Mouse (Mus musculus) midbrain, embryonic 14.5 days (tissue): ENCODE measurements around the gene Tnfaip2. TPM values are rescaled to one million over a fixed set of nuclear protein-coding genes. Genes with fewer than 3 reads are reported as not detected.

Source experiments
- ATAC-seq: fragments of 200-750 bp; cut with Nextera tagmentation; 2 replicates; pipeline ENCODE4 v1.8.0; 2017; ENCODE audit warnings: moderate number of reproducible peaks, moderate library complexity; ENCODE audit not compliant: low FRiP score, low TSS enrichment
- DNase-seq: peaks from one replicate; pipeline ENCODE4 v3.0.0-alpha.2; 2015
- H3K27ac ChIP-seq: fragments of 300-500 bp; sonication (generic); replicated peaks from 2 replicates; pipeline ENCODE4 v1.5.1; 2014; ENCODE audit warnings: mild to moderate bottlenecking, low read depth, low read length, moderate library complexity
- H3K27me3 ChIP-seq: fragments of 300-500 bp; sonication (generic); 2 replicates; pipeline ENCODE4 v1.6.1; 2014; ENCODE audit warnings: low read length, control low read depth, mixed read lengths; ENCODE audit not compliant: control insufficient read depth, insufficient read depth
- H3K36me3 ChIP-seq: fragments of 300-500 bp; sonication (generic); 2 replicates; pipeline ENCODE4 v1.6.1; 2014; ENCODE audit warnings: low read length, control low read depth; ENCODE audit not compliant: control insufficient read depth, insufficient read depth
- H3K4me1 ChIP-seq: fragments of 300-500 bp; sonication (generic); 2 replicates; pipeline ENCODE4 v1.6.1; 2014; ENCODE audit warnings: mild to moderate bottlenecking, antibody characterized with exemption, low read length, control low read depth; ENCODE audit not compliant: control insufficient read depth, insufficient read depth
- H3K4me2 ChIP-seq: fragments of 300-500 bp; sonication (generic); 2 replicates; pipeline ENCODE4 v1.6.1; 2014; ENCODE audit warnings: mild to moderate bottlenecking, low read length, moderate library complexity
- H3K4me3 ChIP-seq: fragments of 300-500 bp; sonication (generic); replicated peaks from 2 replicates; pipeline ENCODE4 v1.5.1; 2014; ENCODE audit warnings: low read depth, low read length
- H3K9ac ChIP-seq: fragments of 300-500 bp; sonication (generic); replicated peaks from 2 replicates; pipeline ENCODE4 v1.6.1; 2014; ENCODE audit warnings: mild to moderate bottlenecking, low read length, moderate library complexity
- H3K9me3 ChIP-seq: fragments of 300-500 bp; sonication (generic); 2 replicates; pipeline ENCODE4 v1.6.1; 2016; ENCODE audit warnings: low read length, control low read depth, mixed read lengths; ENCODE audit not compliant: control insufficient read depth
- WGBS: fragments of 180-500 bp; shearing (Covaris S2); extraction: QIAGEN DNeasy Blood & Tissue Kit; methylation state at CpG from one replicate; pipeline ENCODE4 v1.1.7; 2014; 5-methylcytosine and 5-hydroxymethylcytosine counted together
- polyA plus RNA-seq: library from polyadenylated mRNA; unstranded; fragments of >200 nt; fragmentation: Nextera tagmentation; extraction: Ambion mirVana; gene quantifications from 2 replicates; pipeline ENCODE4 v1.2.1, GENCODE M21; 2014

Gene Tnfaip2
- polyA plus RNA-seq, 1 experiment from 2014 or later = 0.82 TPM

DNA sequence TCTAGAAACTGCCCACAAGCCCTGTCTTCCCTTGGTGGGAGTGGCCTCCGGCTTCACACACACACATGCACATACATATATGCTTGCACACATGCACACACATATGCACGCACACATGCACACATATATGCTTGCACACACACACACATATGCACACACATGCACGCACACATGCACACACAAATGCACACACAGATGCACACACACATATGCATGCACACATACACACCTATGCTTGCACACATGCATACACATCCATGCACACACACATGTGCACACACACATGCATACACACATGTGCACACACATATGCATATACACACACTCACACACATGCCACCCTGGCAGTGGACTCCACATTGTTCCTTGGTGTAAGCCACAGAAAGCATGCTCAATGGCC lies 32.1 kb downstream of the Tnfaip2 start:
- H3K4me1 ChIP-seq = 0 out of 2 replicates have a peak, but pooled peaks cover 3% of the 10 kb centered on the region
- DNase-seq (no peak), ATAC-seq (no peak)
- H3K4me3 ChIP-seq = no peak overlapping the region
- no peak overlapping the region for H3K4me2 ChIP-seq
- no peak overlapping the region for H3K9ac ChIP-seq
- H3K27me3 ChIP-seq = no peaks in the 10 kb centered on the region
- no peak overlapping the region for H3K27ac ChIP-seq
- no peaks in the 10 kb centered on the region for H3K9me3 ChIP-seq
- 97% methylated on average over 3 of the region's 3 CpGs for WGBS
- H3K36me3 ChIP-seq = no peaks in the 10 kb centered on the region

DNA sequence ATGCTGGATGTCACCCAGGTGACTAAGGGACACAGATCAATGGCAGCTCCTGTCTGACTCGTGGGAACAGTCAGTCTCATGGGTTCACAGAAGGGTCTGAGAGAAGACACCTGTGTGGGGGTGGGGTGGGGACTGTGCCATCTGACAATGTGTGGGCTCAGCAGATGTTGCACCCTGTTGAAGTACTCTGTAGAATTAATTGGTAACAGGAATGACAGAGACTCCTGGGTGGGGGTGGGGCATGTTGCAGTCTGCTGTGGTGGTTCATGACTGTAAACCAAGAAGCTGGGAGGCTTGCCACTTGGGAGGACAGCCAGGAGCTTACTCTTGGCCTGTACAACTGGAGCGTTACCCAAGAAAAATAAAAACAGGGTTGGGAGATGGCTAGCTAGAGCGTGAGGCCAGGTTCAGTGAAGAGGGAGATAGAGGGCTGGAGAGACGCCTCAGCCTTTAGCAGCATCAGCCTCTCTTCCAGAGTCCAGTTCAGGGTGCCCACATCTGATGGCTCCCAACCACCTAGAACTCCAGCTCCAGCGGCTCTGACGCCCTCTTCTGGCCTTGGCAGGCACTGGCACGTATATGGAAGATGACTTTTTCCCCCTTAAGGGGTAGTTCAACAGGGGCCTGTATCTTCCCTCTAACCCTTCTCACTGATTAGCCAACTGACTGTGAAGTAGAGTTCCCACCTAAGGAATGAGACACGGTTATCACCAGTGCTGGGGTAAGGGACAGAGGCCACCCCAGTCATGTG lies 32.8 kb downstream of the Tnfaip2 start:
- WGBS = 67% methylated on average over 8 of the region's 8 CpGs
- no peak for ATAC-seq

DNA sequence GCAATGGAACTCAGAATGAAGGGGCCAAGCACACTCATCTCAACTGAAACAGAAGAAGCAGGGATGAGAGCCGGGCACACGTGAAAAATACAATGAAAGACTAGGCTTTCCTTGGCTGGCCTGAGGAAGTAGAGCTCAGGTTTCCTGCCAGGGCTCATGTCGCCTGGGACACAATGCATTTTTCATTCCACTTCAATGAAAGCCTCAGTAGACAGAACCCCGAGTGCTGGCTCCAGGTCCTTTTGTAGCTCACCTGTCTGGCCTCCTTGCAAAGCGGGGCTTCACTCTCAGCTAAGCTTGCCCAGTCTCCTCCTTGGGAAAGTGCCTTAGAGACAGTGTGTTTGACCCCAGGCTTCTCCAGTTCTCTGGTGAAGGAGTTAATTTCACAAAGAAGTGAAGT lies 36.7 kb downstream of the Tnfaip2 start:
- WGBS = 65% methylated on average over 5 of the region's 5 CpGs
- ATAC-seq = no peak
- Histone ChIP-seq H3K4me3 (no peak overlapping the region), H3K27ac (no peak overlapping the region), H3K9me3 (no peaks in the 10 kb centered on the region), H3K4me2 (no peak overlapping the region), H3K36me3 (no peaks in the 10 kb centered on the region), H3K9ac (no peak overlapping the region), H3K4me1 (no peaks in the 10 kb centered on the region), H3K27me3 (peaks cover under 1% of the 10 kb centered on the region)
- no peak for DNase-seq

More for the DNA sequence above, 32.8 kb downstream of the Tnfaip2 start:
- no peak overlapping the region for H3K4me2 ChIP-seq
- H3K9ac ChIP-seq = no peak overlapping the region
- H3K4me1 ChIP-seq = 0 out of 2 replicates have a peak, but pooled peaks cover 3% of the 10 kb centered on the region
- no peak for DNase-seq
- no peak overlapping the region for H3K4me3 ChIP-seq
- H3K9me3 ChIP-seq = no peaks in the 10 kb centered on the region
- H3K36me3 ChIP-seq = no peaks in the 10 kb centered on the region
- H3K27me3 ChIP-seq = no peaks in the 10 kb centered on the region
- H3K27ac ChIP-seq = no peak overlapping the region

DNA sequence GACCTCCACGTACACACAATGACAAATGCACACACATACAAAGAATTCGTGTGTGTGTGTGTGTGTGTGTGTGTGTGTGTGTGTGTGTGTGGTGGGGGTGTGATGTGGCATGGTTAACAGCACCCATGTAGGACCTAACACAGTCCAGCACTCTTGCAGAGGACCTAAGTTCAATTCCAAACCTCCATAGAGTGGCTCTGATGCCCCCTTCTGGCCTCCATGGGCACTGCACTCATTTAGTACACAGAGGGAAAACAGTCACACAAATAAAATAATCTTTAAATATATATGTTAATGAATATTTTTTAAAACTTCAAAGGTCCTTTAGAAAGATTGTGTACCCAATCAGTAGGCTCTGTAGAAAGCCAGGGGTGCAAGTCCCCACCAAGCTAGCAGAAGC lies 37.6 kb downstream of the Tnfaip2 start:
- no peak overlapping the region for H3K4me3 ChIP-seq
- H3K4me1 ChIP-seq = no peaks in the 10 kb centered on the region; the same call in 1 of the 2 replicates
- H3K9me3 ChIP-seq = no peaks in the 10 kb centered on the region
- H3K27me3 ChIP-seq = peaks cover 10% of the 10 kb centered on the region
- H3K9ac ChIP-seq = no peak overlapping the region
- H3K4me2 ChIP-seq = no peak overlapping the region
- H3K27ac ChIP-seq = no peak overlapping the region
- ATAC-seq = no peak
- H3K36me3 ChIP-seq = no peaks in the 10 kb centered on the region
- DNase-seq = peak; percentile 55
- WGBS = 78% methylated on average over 2 of the region's 2 CpGs

DNA sequence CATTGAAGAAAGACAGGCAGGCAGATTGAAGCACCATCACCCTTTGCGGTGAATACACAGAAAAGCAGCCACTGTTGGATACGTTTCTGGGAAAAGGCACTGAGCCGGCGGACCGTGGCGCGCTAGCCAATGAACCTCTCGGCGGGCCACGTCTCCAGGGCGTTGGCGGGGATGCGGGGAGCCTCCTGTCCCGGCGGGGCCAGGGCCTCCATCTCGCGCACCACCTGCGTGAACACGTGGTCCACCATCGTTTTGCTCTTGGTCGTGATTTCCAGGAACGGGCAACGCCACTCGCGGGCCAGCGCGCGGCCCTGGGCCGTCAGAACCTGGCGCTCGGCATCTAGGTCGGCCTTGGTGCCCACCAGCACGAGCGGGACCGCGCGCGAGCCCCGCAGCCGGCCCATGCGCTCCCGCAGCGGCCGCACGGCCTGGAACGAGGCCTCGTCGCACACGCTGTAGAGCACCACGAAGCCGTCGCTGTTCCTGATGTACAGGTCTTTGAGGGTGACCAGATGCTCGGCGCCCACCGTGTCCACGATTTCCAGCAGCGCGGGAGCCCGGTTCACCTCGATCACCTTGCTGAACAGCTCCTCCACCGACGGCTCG lies 42.9 kb downstream of the Tnfaip2 start:
- peaks cover 8% of the 10 kb centered on the region; the same call in 1 of the 2 replicates for H3K4me1 ChIP-seq
- under 1% methylated on average over 63 of the region's 63 CpGs for WGBS
- H3K27ac ChIP-seq = no peak overlapping the region
- H3K27me3 ChIP-seq = peaks cover 37% of the 10 kb centered on the region
- H3K4me3 ChIP-seq = peak overlapping the region; percentile 37
- H3K9me3 ChIP-seq = no peaks in the 10 kb centered on the region
- H3K36me3 ChIP-seq = no peaks in the 10 kb centered on the region
- no peak for ATAC-seq
- DNase-seq = peak; percentile 37
- H3K4me2 ChIP-seq = peak overlapping the region; percentile 57
- peak overlapping the region; percentile 29; the same call in 1 of the 2 replicates for H3K9ac ChIP-seq

DNA sequence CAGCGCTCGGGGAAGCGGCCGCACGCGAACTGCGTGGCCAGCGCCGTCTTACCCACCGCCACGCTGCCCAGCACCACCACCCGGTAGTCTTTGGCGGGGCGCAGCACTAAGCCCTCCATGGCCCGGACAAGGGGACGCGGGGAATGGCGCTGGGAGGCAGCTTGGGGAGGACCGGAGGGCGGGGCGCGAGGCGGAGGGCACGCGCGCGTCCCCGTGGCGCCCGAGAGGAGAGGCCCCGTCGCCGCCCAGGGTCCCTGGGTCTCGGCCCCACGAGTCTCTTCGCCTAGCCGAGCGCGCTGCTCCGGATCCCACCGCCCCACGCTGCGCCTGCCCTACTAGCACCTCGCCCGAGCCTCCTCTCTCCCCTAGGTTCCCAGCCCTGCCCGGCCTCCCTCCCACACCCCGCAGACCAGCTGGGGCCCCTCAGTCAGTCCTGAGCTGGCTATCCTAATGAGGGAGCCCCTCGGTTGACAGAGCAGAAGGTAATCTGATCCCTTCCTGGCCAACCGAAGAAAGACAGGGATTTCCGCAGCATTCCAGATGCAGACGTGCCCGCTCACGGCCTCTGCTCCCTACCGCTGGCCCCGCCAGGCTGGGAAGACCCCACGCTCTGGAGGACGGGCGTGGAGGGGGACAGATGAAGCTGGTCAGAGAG lies 43.5 kb downstream of the Tnfaip2 start, which contains the start of gene Gm266:
Gene Gm266 (minus strand): TSS at position 172 of the 655 bp plus-strand sequence.
- H3K4me3 ChIP-seq = peak within 1 kb of the TSS; percentile 37
- WGBS = under 1% methylated on average over 49 of the region's 58 CpGs
- peaks cover 37% of the 10 kb centered on the region for H3K27me3 ChIP-seq
- peak within 1 kb of the TSS; percentile 29; the same call in 1 of the 2 replicates for H3K9ac ChIP-seq
- no peak for ATAC-seq
- peak; percentile 46 for DNase-seq
- no peaks in the 10 kb centered on the region for H3K36me3 ChIP-seq
- peaks cover 8% of the 10 kb centered on the region; the same call in 1 of the 2 replicates for H3K4me1 ChIP-seq
- no peaks in the 10 kb centered on the region for H3K9me3 ChIP-seq
- H3K27ac ChIP-seq = no peak within 1 kb of the TSS
- peak within 1 kb of the TSS; percentile 57 for H3K4me2 ChIP-seq

DNA sequence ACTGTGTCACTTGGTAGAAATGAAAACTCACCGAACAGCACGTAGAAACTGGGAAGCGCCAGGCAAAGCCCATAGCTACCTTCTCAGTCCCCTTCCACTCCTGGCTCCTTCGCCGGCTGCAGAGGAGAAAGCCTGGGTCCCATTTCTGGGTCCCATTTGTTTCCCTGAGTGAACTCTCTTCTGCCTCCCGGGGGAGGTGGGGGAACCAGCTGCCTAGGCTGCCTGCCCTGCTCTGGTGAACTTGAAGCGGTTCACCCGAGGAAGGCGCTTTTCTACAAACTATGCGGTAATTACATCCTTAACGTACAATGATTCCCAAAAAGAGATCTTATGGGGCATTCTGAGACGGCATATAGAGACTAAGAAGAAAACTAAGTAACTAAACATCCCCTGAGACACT lies 44.2 kb downstream of the Tnfaip2 start:
- Histone ChIP-seq H3K4me3 (0 out of 2 replicates have a peak overlapping the region, but pooled peaks have one; percentile 37), H3K27me3 (peaks cover 37% of the 10 kb centered on the region), H3K9ac (no peak overlapping the region), H3K4me1 (peaks cover 8% of the 10 kb centered on the region; the same call in 1 of the 2 replicates), H3K4me2 (peak overlapping the region; percentile 57), H3K9me3 (no peaks in the 10 kb centered on the region), H3K36me3 (no peaks in the 10 kb centered on the region), H3K27ac (no peak overlapping the region)
- DNase-seq (peak; percentile 27), ATAC-seq (no peak)
- 6% methylated on average over 12 of the region's 12 CpGs for WGBS

DNA sequence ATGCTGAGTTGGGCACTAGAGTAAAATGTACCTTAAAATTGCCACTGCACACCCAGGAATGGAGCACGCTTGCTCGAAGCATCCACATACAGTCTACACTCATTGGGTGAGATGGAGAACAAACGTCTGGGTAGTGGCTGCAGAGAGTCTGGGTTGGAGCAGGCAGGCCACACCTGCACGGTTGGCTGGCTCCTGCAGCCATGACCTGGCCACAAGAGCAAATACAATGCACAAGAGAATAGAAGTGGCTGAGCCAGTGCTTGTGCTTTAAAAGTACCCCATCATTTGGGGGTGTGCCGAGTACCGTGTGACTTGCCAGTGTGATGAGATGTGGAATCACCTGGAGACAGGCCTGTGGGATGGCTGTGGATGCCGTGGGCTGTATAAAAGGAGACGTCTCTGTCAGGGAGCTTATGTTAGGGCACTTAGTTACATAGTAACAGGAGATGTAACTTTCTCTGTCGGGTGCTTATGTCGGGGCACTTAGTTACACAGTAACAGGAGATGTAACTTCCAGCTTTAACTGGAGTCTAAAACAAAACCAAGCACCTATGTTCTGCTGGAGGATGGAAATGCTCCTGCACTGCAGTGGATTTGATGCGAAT lies 47.1 kb downstream of the Tnfaip2 start:
- Histone ChIP-seq H3K9me3 (no peaks in the 10 kb centered on the region), H3K27ac (no peak overlapping the region), H3K4me2 (no peak overlapping the region), H3K36me3 (no peaks in the 10 kb centered on the region), H3K9ac (no peak overlapping the region), H3K4me3 (no peak overlapping the region), H3K4me1 (peaks cover 8% of the 10 kb centered on the region; the same call in 1 of the 2 replicates), H3K27me3 (peaks cover 32% of the 10 kb centered on the region)
- ATAC-seq (no peak), DNase-seq (no peak)
- WGBS = 74% methylated on average over 11 of the region's 11 CpGs
